Mouse (Mus musculus) effector memory CD4-positive, alpha-beta T cell, adult 7 months (primary cell): ENCODE data around the gene Pik3r1. TPM values are rescaled to one million over a fixed set of nuclear protein-coding genes. Genes with fewer than 3 reads are reported as not detected.

Experiments used
- polyA plus RNA-seq: library from polyadenylated mRNA; unstranded; fragments of 100-300 nt; shearing (Covaris generic); gene quantifications from one replicate; pipeline ENCODE4 v1.2.1, GENCODE M21; 2017

Gene Pik3r1
- 126 TPM for polyA plus RNA-seq

GRCm38 (mm10) chr13:101767809-101768629 lies at the start of gene Pik3r1:
Gene Pik3r1 (minus strand): TSS chr13:101768217.

